In genomic region chr1:62812701-62813684, GRCm38 (mm10) we compare ENCODE assay signal across 17 mouse cellular contexts.
DNase-seq lines count a peak whose midpoint lies in the region; ATAC-seq lines count a peak whose summit lies in the region.
"Had no signal": no experiment of that assay in that cellular context is flagged by ENCODE, and none has a peak within 500 bp of the region (broad histone marks: within the 10 kb centered on the region; RNA-seq: fewer than 3 reads in every experiment).

No protein-coding gene starts in this region.

- ATAC-seq in limb, embryonic 12.5 days (ENCODE audit: insufficient number of reproducible peaks, insufficient read depth, low FRiP score, low TSS enrichment, low read depth): no peak
- ATAC-seq: Patski had no signal

- H3K27me3 ChIP-seq in heart, embryonic 10.5 days (ENCODE audit: insufficient read depth, poor library complexity, severe bottlenecking): no peaks in the 10 kb centered on the region
- H3K27me3 ChIP-seq in limb, embryonic 12.5 days: no peaks in the 10 kb centered on the region
- H3K27me3 ChIP-seq: embryonic facial prominence, embryonic 15.5 days; hindbrain, embryonic 13.5 days; Patski had no signal

- H3K4me1 ChIP-seq in heart, embryonic 10.5 days: peaks cover 30% of the 10 kb centered on the region
- peaks cover 13% of the 10 kb centered on the region; the same call in 1 of the 2 replicates for H3K4me1 ChIP-seq in limb, embryonic 12.5 days (replicated peaks)
- H3K4me1 ChIP-seq: embryonic facial prominence, embryonic 15.5 days had no signal

- no peak overlapping the region for H3K9ac ChIP-seq in limb, embryonic 12.5 days (replicated peaks)
- H3K9ac ChIP-seq: embryonic facial prominence, embryonic 15.5 days; hindbrain, embryonic 13.5 days; liver, embryonic 14.5 days had no signal

- no peak overlapping the region for H3K4me3 ChIP-seq in heart, embryonic 10.5 days
- H3K4me3 ChIP-seq in limb, embryonic 12.5 days (replicated peaks): no peak overlapping the region
- H3K4me3 ChIP-seq: embryonic facial prominence, embryonic 15.5 days; hindbrain, embryonic 13.5 days had no signal

- 41% methylated on average over 10 of the region's 10 CpGs for WGBS in heart, embryonic 10.5 days
- 30% methylated on average over 10 of the region's 10 CpGs for WGBS in limb, embryonic 12.5 days

- no peaks in the 10 kb centered on the region for H3K36me3 ChIP-seq in heart, embryonic 10.5 days
- peaks cover 34% of the 10 kb centered on the region for H3K36me3 ChIP-seq in limb, embryonic 12.5 days

- H3K27ac ChIP-seq in heart, embryonic 10.5 days: peak overlapping the region; percentile 83
- H3K27ac ChIP-seq in limb, embryonic 12.5 days: peak overlapping the region; percentile 41; the same call in 1 of the 2 replicates
- H3K27ac ChIP-seq: embryonic facial prominence, embryonic 15.5 days; hindbrain, embryonic 13.5 days; liver, embryonic 14.5 days had no signal

- no peaks in the 10 kb centered on the region for H3K9me3 ChIP-seq in heart, embryonic 10.5 days
- H3K9me3 ChIP-seq in limb, embryonic 12.5 days: no peaks in the 10 kb centered on the region
- H3K9me3 ChIP-seq: embryonic facial prominence, embryonic 15.5 days; hindbrain, embryonic 13.5 days had no signal

- no peak overlapping the region for H3K4me2 ChIP-seq in limb, embryonic 12.5 days
- H3K4me2 ChIP-seq: embryonic facial prominence, embryonic 15.5 days; hindbrain, embryonic 13.5 days had no signal

- no peak for DNase-seq in heart, embryonic 10.5 days (ENCODE audit: low spot score)
- DNase-seq in heart, postnatal 4 days: no peak
- peak; percentile 31 to 65 for DNase-seq in lung, postnatal 4 days
- DNase-seq in lung, postnatal 36 days: no peak
- DNase-seq in yolk sac, embryonic 10.5 days (ENCODE audit: low spot score): peak; percentile 26
- no peak for DNase-seq in ovary, postnatal 14 days (ENCODE audit: low spot score)
- DNase-seq in kidney, postnatal 14 days: no peak
- DNase-seq: cerebellum, postnatal 14 days; kidney, adult 8-10 months; kidney, postnatal 4 days; layer of hippocampus, postnatal 36 days; spleen, adult 18-20 months had no signal

Comparison
In these comparisons a context has a peak if more than half of its experiments do, and no peak if none do; other contexts are left out.
1. DNase-seq: peak in lung, postnatal 4 days (2 of 2) and yolk sac, embryonic 10.5 days (single experiment); none in heart, embryonic 10.5 days (single experiment), heart, postnatal 4 days (single experiment), lung, postnatal 36 days (single experiment), ovary, postnatal 14 days (single experiment) and kidney, postnatal 14 days (single experiment).